Mouse (Mus musculus): Measurements from ENCODE around the gene Gm26920. TPM values are rescaled to one million over a fixed set of nuclear protein-coding genes. Genes with fewer than 3 reads are reported as not detected.

Gene Gm26920
- total and polyA plus RNA-seq, 3 experiments: not detected

DNA sequence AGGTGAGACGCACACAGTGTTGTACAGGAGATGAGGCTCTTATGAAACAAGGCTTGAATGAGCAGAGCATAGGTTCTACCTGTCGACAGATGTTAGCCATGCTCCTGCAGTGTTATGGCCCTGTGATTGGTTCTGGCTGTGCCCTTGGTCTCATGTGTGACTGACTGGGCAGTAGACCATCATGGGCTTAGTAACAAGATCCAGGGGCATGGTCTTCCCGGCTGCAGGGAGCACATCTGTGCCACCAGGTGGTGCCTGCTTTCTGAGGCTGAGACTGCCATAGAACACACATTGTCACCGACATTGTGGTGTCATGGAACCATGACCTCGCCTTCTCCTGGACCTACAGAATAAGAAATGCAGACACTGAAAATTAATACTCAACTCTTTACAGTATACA, 64.9 kb downstream of the Gm26920 start:
- Histone ChIP-seq H3K4me2 (ENCODE audit: insufficient read depth, low read depth, poor library complexity, severe bottlenecking) (no peak overlapping the region), H3K27me3 (replicated peaks) (no peaks in the 10 kb centered on the region), H3K9ac (ENCODE audit: insufficient read depth, low read depth) (no peak overlapping the region), H3K79me2 (replicated peaks; ENCODE audit: control insufficient read depth, extremely low read depth, insufficient read depth, poor library complexity, severe bottlenecking) (no peaks in the 10 kb centered on the region), H3K27ac (ENCODE audit: insufficient read depth, low read depth) (no peak overlapping the region), H3K4me3 (replicated peaks in 1 of 3; ENCODE audit: low read depth in 2 of 3, low read length in 2 of 3, poor library complexity in 1 of 3) (no peak overlapping the region), H3K4me1 (ENCODE audit: control insufficient read depth in 1 of 2, insufficient read depth in 2 of 2) (no peaks in the 10 kb centered on the region), H3K9me3 (replicated peaks; ENCODE audit: low read length) (no peaks in the 10 kb centered on the region), H3K36me3 (replicated peaks in 1 of 2; ENCODE audit: control insufficient read depth in 1 of 2, insufficient read depth in 1 of 2, low read length in 1 of 2) (peaks cover 43 to 72% of the 10 kb centered on the region in 2 experiments)
- in situ Hi-C loops (cut with MboI; ENCODE audit: low pct_ligation_motif_present, low pct_unique_long_range_greater_than_20kb, low sequenced_read_pairs): no loop called here
- peak in 1 of 2 experiments; percentile 31; a peak in 1 of 4 replicates for TF ChIP-seq CTCF (conservative IDR thresholded peaks at IDR 0.05 in 1 of 2, IDR thresholded peaks at IDR 0.05 in 1 of 2; ENCODE audit: low read depth in 2 of 2, low read length in 2 of 2)
- no peak for TF ChIP-seq TCF12 (IDR thresholded peaks at IDR 0.05; ENCODE audit: low read depth, low read length)
- TF ChIP-seq NRF1 (IDR thresholded peaks at IDR 0.05; ENCODE audit: low read depth, low read length): no peak
- TF ChIP-seq CHD1 (IDR thresholded peaks at IDR 0.05; ENCODE audit: low read depth, low read length): no peak
- no peak for TF ChIP-seq ZNF384 (IDR thresholded peaks at IDR 0.05; ENCODE audit: low read depth, low read length)
- no peak for TF ChIP-seq PAX5 (IDR thresholded peaks at IDR 0.05; ENCODE audit: low read length)
- TF ChIP-seq EP300 (IDR thresholded peaks at IDR 0.05; ENCODE audit: low read length): no peak
- no peak for TF ChIP-seq RCOR1 (conservative IDR thresholded peaks at IDR 0.05; ENCODE audit: low read depth, low read length)
- TF ChIP-seq ZMIZ1 (IDR thresholded peaks at IDR 0.05; ENCODE audit: low read depth, low read length): no peak
- TF ChIP-seq SMC3 (IDR thresholded peaks at IDR 0.05; ENCODE audit: low read depth, low read length): peak; percentile 39
- TF ChIP-seq UBTF (IDR thresholded peaks at IDR 0.05; ENCODE audit: low read depth, low read length): no peak
- no peak for TF ChIP-seq USF1 (IDR thresholded peaks at IDR 0.05; ENCODE audit: low read depth, low read length)
- TF ChIP-seq HCFC1 (IDR thresholded peaks at IDR 0.05; ENCODE audit: low read depth, low read length): no peak
- no peak for TF ChIP-seq SIN3A (IDR thresholded peaks at IDR 0.05; ENCODE audit: low read length)
- TF ChIP-seq CHD2 (IDR thresholded peaks at IDR 0.05; ENCODE audit: low read length): no peak
- TF ChIP-seq RAD21 (IDR thresholded peaks at IDR 0.05; ENCODE audit: low read depth, low read length): no peak
- no peak for TF ChIP-seq E2F4 (IDR thresholded peaks at IDR 0.05; ENCODE audit: insufficient replicate concordance, low read depth, low read length)
- dilution Hi-C loops (cut with MboI; ENCODE audit: extremely low pct_ligation_motif_present, extremely low pct_unique_long_range_greater_than_20kb, low sequenced_read_pairs): no loop called here
- DNase-seq (ENCODE audit: extremely low read depth): peak; percentile 10

DNA sequence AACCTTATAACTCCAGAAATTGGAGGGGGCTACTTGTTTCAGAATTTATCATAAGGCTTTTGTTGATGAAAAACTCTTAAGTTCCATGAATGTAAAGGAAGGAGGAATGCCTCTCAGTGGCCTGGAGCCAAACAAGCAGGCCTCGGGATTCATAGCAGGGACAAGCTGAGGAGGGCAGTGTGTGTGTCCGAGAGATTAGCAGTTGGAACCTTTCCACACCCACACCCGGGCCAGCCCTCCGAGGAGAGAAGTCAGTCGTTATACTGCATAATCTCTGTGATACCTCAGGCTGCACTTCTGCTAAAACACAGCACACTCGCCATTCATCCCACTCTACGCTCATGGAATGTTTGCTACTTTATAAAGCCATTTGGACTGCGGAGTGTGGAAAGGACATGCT, 66.4 kb downstream of the Gm26920 start:
- dilution Hi-C loops (cut with MboI; ENCODE audit: extremely low pct_ligation_motif_present, extremely low pct_unique_long_range_greater_than_20kb, low sequenced_read_pairs): no loop called here
- no peak for DNase-seq (ENCODE audit: extremely low read depth)
- H3K36me3 ChIP-seq (replicated peaks in 1 of 2; ENCODE audit: control insufficient read depth in 1 of 2, insufficient read depth in 1 of 2, low read length in 1 of 2): peaks cover 54 to 84% of the 10 kb centered on the region in 2 experiments

More for the DNA sequence above, 66.4 kb downstream of the Gm26920 start:
- no peaks in the 10 kb centered on the region for H3K9me3 ChIP-seq (replicated peaks; ENCODE audit: low read length)
- H3K27me3 ChIP-seq (replicated peaks): no peaks in the 10 kb centered on the region
- H3K79me2 ChIP-seq (replicated peaks; ENCODE audit: control insufficient read depth, extremely low read depth, insufficient read depth, poor library complexity, severe bottlenecking): no peaks in the 10 kb centered on the region
- H3K9ac ChIP-seq (ENCODE audit: insufficient read depth, low read depth): no peak overlapping the region
- in situ Hi-C loops (cut with MboI; ENCODE audit: low pct_ligation_motif_present, low pct_unique_long_range_greater_than_20kb, low sequenced_read_pairs): no loop called here
- H3K4me1 ChIP-seq (ENCODE audit: control insufficient read depth in 1 of 2, insufficient read depth in 2 of 2): no peaks in the 10 kb centered on the region
- H3K4me3 ChIP-seq (replicated peaks in 1 of 3; ENCODE audit: low read depth in 2 of 3, low read length in 2 of 3, poor library complexity in 1 of 3): no peak overlapping the region
- TF ChIP-seq PAX5 (IDR thresholded peaks at IDR 0.05; ENCODE audit: low read length): no peak
- no peak for TF ChIP-seq RAD21 (IDR thresholded peaks at IDR 0.05; ENCODE audit: low read depth, low read length)
- no peak for TF ChIP-seq KAT2A (IDR thresholded peaks at IDR 0.05; ENCODE audit: insufficient replicate concordance, low read length)
- no peak for TF ChIP-seq IRF4 (IDR thresholded peaks at IDR 0.05; ENCODE audit: low read depth, low read length)
- TF ChIP-seq MAZ (IDR thresholded peaks at IDR 0.05; ENCODE audit: low read depth, low read length): no peak
- TF ChIP-seq ETS1 (conservative IDR thresholded peaks at IDR 0.05; ENCODE audit: low read depth, low read length): no peak
- TF ChIP-seq ZMIZ1 (IDR thresholded peaks at IDR 0.05; ENCODE audit: low read depth, low read length): no peak
- no peak for TF ChIP-seq USF2 (conservative IDR thresholded peaks at IDR 0.05; ENCODE audit: low read depth, low read length)
- TF ChIP-seq E2F4 (IDR thresholded peaks at IDR 0.05; ENCODE audit: insufficient replicate concordance, low read depth, low read length): no peak
- no peak for TF ChIP-seq TCF12 (IDR thresholded peaks at IDR 0.05; ENCODE audit: low read depth, low read length)
- TF ChIP-seq RCOR1 (conservative IDR thresholded peaks at IDR 0.05; ENCODE audit: low read depth, low read length): no peak
- TF ChIP-seq HCFC1 (IDR thresholded peaks at IDR 0.05; ENCODE audit: low read depth, low read length): no peak
- TF ChIP-seq USF1 (IDR thresholded peaks at IDR 0.05; ENCODE audit: low read depth, low read length): no peak
- no peak for TF ChIP-seq ELF1 (IDR thresholded peaks at IDR 0.05; ENCODE audit: low read depth, low read length)
- no peak for TF ChIP-seq NRF1 (IDR thresholded peaks at IDR 0.05; ENCODE audit: low read depth, low read length)
- no peak for TF ChIP-seq CHD1 (IDR thresholded peaks at IDR 0.05; ENCODE audit: low read depth, low read length)
- TF ChIP-seq MYC (IDR thresholded peaks at IDR 0.05; ENCODE audit: low read depth, low read length): no peak
- no peak for TF ChIP-seq ZC3H11A (IDR thresholded peaks at IDR 0.05; ENCODE audit: low read depth, low read length)
- TF ChIP-seq CTCF (conservative IDR thresholded peaks at IDR 0.05 in 1 of 2, IDR thresholded peaks at IDR 0.05 in 1 of 2; ENCODE audit: low read depth in 2 of 2, low read length in 2 of 2): no peak
- TF ChIP-seq EP300 (IDR thresholded peaks at IDR 0.05; ENCODE audit: low read length): no peak
- H3K4me2 ChIP-seq (ENCODE audit: insufficient read depth, low read depth, poor library complexity, severe bottlenecking): no peak overlapping the region
- no peak overlapping the region for H3K27ac ChIP-seq (ENCODE audit: insufficient read depth, low read depth)
